Mouse (Mus musculus) midbrain, embryonic 12.5 days (tissue): ENCODE results near the gene Snip1. TPM values are rescaled to one million over a fixed set of nuclear protein-coding genes. Genes with fewer than 3 reads are reported as not detected.

ENCODE experiments used
- ATAC-seq: fragments of 200-750 bp; cut with Nextera tagmentation; 2 replicates; pipeline ENCODE4 v1.8.0; 2017; ENCODE audit warnings: low read depth, moderate TSS enrichment, moderate library complexity; ENCODE audit not compliant: low FRiP score
- H3K27ac ChIP-seq: fragments of 300-500 bp; sonication (generic); replicated peaks from 2 replicates; pipeline ENCODE4 v1.5.1; 2016; ENCODE audit warnings: mild to moderate bottlenecking
- H3K27me3 ChIP-seq: fragments of 300-500 bp; sonication (generic); 2 replicates; pipeline ENCODE4 v1.6.1; 2016; ENCODE audit warnings: mild to moderate bottlenecking
- H3K36me3 ChIP-seq: fragments of 300-500 bp; sonication (generic); 2 replicates; pipeline ENCODE4 v1.6.1; 2016
- H3K4me1 ChIP-seq: fragments of 300-500 bp; sonication (generic); 2 replicates; pipeline ENCODE4 v1.6.1; 2016
- H3K4me2 ChIP-seq: fragments of 300-500 bp; sonication (generic); replicated peaks from 2 replicates; pipeline ENCODE4 v1.6.1; 2016; ENCODE audit warnings: mild to moderate bottlenecking, moderate library complexity
- H3K4me3 ChIP-seq: fragments of 300-500 bp; sonication (generic); 2 replicates; pipeline ENCODE4 v1.5.1; 2016; ENCODE audit warnings: mild to moderate bottlenecking
- H3K9ac ChIP-seq: fragments of 300-500 bp; sonication (generic); replicated peaks from 2 replicates; pipeline ENCODE4 v1.6.1; 2016; ENCODE audit warnings: mild to moderate bottlenecking, moderate library complexity
- H3K9me3 ChIP-seq: fragments of 300-500 bp; sonication (generic); 2 replicates; pipeline ENCODE4 v1.6.1; 2016; ENCODE audit warnings: mild to moderate bottlenecking
- WGBS: fragments of 180-500 bp; shearing (Covaris S2); methylation state at CpG from one replicate; pipeline ENCODE4 v1.1.7; 2016; 5-methylcytosine and 5-hydroxymethylcytosine counted together
- polyA plus RNA-seq: library from polyadenylated mRNA; unstranded; fragments of >200 nt; fragmentation: Nextera tagmentation; extraction: Ambion mirVana; gene quantifications from 2 replicates; pipeline ENCODE4 v1.2.1, GENCODE M21; 2016

The Snip1 gene
- polyA plus RNA-seq, 1 experiment from 2014 or later: 36.0 TPM

DNA sequence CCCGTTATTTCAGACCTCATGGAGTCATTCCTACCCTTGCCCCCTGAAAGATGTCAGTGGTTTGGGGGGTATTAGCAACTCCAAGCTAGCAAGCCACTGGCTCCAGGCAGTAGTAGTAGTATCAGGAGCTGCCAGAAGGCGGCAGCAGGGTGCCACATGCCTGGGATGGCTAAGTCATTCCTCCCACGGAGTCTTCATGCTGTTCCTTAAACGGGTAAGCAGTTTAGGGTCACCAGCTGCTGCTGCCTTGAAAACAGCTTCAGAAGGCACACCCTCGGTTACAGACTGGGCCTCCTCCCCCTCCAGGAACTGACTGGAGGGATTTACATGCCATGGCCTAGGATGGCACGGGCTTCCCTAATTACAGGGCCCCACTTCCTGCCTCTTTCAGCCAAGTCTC lies 48.2 kb downstream of the Snip1 start:
- no peak overlapping the region for H3K4me3 ChIP-seq
- 9% methylated on average over 6 of the region's 6 CpGs for WGBS
- H3K27ac ChIP-seq: no peak overlapping the region
- H3K9me3 ChIP-seq: no peaks in the 10 kb centered on the region
- peaks cover 8% of the 10 kb centered on the region; the same call in 1 of the 2 replicates for H3K4me1 ChIP-seq
- H3K9ac ChIP-seq: no peak overlapping the region
- H3K4me2 ChIP-seq: no peak overlapping the region
- ATAC-seq: peak; percentile 47; the same call in 1 of the 2 replicates
- H3K36me3 ChIP-seq: peaks cover 7% of the 10 kb centered on the region; the same call in 1 of the 2 replicates
- H3K27me3 ChIP-seq: no peaks in the 10 kb centered on the region

DNA sequence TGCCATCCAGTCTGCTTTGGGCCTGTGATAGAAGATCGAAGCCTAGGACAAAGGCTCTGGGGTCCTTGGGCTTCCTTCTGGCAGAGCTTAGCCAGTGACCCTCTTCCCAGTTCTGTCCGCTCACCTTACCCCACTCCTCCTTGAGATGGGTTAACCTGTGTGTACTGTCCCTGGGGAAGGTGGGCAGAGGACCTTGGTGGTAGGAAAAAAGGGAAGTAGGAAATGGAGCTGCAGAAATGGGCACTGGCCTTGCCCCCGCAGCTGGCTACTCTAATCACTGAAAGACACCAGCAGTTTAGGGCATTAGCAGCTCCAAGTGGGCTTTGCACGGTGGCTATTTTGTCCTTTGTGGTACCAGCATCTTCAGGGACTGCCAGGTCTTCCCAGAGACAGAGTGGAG lies 48.6 kb downstream of the Snip1 start:
- Histone ChIP-seq H3K4me1 (peaks cover 8% of the 10 kb centered on the region; the same call in 1 of the 2 replicates), H3K4me2 (no peak overlapping the region), H3K9ac (no peak overlapping the region), H3K27me3 (no peaks in the 10 kb centered on the region), H3K36me3 (peaks cover 5% of the 10 kb centered on the region; the same call in 1 of the 2 replicates), H3K4me3 (no peak overlapping the region), H3K27ac (no peak overlapping the region), H3K9me3 (no peaks in the 10 kb centered on the region)
- 81% methylated on average over 4 of the region's 4 CpGs for WGBS
- ATAC-seq: no peak

DNA sequence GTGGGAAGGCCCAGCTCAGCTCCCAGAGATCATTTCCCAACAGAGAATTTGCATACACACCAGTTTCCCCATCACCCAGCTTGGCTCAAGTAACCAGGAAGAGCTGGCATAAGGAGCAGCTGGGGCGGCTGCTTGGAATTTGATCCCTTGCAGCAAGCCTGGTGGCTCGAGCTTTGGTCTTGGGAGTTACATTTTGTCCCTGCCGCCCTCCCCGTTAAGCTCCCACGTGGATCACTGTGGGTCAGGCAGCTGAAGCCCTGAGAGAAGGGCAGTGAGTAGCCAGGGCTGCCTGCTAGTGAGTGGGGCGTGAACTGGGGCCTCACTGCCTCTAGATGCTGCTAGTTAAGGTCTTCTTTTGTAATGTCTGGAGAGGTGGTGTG lies 49.2 kb downstream of the Snip1 start:
- 47% methylated on average over 6 of the region's 6 CpGs for WGBS
- H3K9me3 ChIP-seq: no peaks in the 10 kb centered on the region
- no peak overlapping the region for H3K9ac ChIP-seq
- H3K27me3 ChIP-seq: no peaks in the 10 kb centered on the region
- H3K4me2 ChIP-seq: no peak overlapping the region
- H3K4me1 ChIP-seq: peaks cover 8% of the 10 kb centered on the region; the same call in 1 of the 2 replicates
- no peak overlapping the region for H3K27ac ChIP-seq
- H3K36me3 ChIP-seq: no peaks in the 10 kb centered on the region
- H3K4me3 ChIP-seq: no peak overlapping the region
- no peak for ATAC-seq

DNA sequence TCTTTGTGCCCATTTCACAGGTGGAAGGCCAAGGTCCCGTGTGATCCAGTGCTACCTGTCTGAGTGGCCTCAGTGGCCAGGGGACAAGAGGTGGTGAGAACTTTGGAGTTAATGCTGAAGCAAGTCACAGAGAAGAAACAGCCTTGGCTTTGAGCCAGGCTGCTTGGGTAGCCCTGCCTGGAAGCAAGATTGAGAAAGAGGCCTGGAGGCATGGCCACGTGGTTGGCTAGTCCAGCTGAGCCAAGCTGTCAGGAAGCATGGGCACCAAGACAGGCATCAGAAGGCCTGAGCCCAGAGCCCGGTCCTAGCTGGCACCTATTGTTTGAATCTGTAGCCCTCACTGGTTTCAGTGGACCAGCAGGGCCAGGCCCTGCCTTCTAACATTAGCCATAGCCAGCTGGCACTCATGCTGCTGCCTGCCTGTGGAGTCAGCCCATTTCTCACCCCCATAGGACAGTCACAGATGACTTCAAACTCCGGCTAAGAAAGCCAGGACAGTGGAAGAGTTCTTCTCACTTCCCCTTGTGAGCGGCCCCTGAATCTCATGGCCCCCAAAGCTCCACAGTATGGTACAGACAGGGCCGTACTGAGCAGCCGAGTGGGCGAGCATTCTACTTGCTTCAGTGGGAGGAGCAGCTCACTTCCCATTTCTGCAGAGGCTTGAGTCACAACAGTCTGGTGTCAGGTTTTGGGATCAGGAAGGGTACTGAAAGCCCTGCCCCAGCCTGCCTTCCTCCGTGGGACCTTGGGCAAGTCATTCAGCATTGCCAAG lies 49.8 kb downstream of the Snip1 start:
- no peaks in the 10 kb centered on the region for H3K36me3 ChIP-seq
- no peak overlapping the region for H3K27ac ChIP-seq
- H3K27me3 ChIP-seq: no peaks in the 10 kb centered on the region
- no peaks in the 10 kb centered on the region for H3K9me3 ChIP-seq
- 83% methylated on average over 9 of the region's 9 CpGs for WGBS
- no peak for ATAC-seq
- no peak overlapping the region for H3K4me2 ChIP-seq
- peaks cover 8% of the 10 kb centered on the region; the same call in 1 of the 2 replicates for H3K4me1 ChIP-seq
- H3K4me3 ChIP-seq: no peak overlapping the region
- no peak overlapping the region for H3K9ac ChIP-seq

DNA sequence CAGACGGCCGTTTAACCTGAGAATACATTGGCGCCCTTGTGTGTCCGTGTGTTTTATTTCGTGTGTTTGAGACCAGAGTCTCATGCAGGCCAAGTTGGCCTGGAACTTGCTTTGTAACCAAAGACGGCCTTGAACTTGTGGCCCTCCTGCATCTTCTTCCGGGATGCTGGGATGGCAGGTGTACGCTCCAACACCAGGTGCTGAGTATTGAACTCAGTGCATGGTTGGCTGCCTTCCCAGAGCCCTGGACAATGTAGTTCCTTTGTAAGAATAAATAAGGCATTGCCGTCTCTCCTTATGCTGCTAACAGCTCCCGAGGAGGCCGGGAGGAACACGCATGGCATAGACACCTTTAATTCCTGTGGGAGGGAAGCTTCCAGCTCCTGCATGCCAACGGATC lies 50.5 kb downstream of the Snip1 start:
- no peak overlapping the region for H3K9ac ChIP-seq
- no peak overlapping the region for H3K4me3 ChIP-seq
- H3K27me3 ChIP-seq: no peaks in the 10 kb centered on the region
- no peaks in the 10 kb centered on the region for H3K36me3 ChIP-seq
- no peak overlapping the region for H3K4me2 ChIP-seq
- H3K27ac ChIP-seq: no peak overlapping the region
- no peak for ATAC-seq
- WGBS: 86% methylated on average over 13 of the region's 13 CpGs
- no peaks in the 10 kb centered on the region for H3K9me3 ChIP-seq
- H3K4me1 ChIP-seq: peaks cover 8% of the 10 kb centered on the region; the same call in 1 of the 2 replicates

GRCm38 (mm10) chr4:125117902-125118320 lies 51.4 kb downstream of the Snip1 start:
- Histone ChIP-seq H3K27me3 (no peaks in the 10 kb centered on the region; the same call in 1 of the 2 replicates), H3K36me3 (no peaks in the 10 kb centered on the region), H3K4me3 (no peak overlapping the region), H3K9me3 (no peaks in the 10 kb centered on the region), H3K27ac (no peak overlapping the region), H3K4me1 (peaks cover 14% of the 10 kb centered on the region), H3K4me2 (no peak overlapping the region), H3K9ac (no peak overlapping the region)
- 88% methylated on average over 7 of the region's 7 CpGs for WGBS
- ATAC-seq: no peak

DNA sequence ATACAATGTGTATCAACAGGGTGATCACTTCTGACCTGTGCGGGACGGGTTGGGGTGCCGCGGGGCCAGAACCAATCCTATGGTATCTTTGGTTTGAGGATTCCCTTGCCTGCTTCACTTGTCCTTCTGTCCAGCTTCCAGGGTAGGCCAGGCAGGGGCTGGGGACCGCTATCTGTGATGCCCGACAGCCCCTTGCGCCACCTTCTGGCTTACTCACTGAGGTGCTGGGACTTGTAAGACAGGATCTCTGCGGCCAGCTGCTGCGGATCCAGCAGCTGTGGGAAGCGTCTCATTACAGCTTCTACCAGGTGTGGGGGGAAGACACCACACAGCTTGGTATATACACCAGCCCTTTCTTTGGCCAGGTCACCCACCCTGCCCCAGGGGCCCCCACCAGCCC lies 52.6 kb downstream of the Snip1 start:
- no peak overlapping the region for H3K9ac ChIP-seq
- no peak for ATAC-seq
- no peak overlapping the region for H3K4me3 ChIP-seq
- peaks cover 4% of the 10 kb centered on the region; the same call in 1 of the 2 replicates for H3K27me3 ChIP-seq
- H3K4me2 ChIP-seq: no peak overlapping the region
- no peaks in the 10 kb centered on the region for H3K36me3 ChIP-seq
- H3K9me3 ChIP-seq: no peaks in the 10 kb centered on the region
- no peak overlapping the region for H3K27ac ChIP-seq
- peaks cover 16% of the 10 kb centered on the region for H3K4me1 ChIP-seq
- WGBS: 29% methylated on average over 10 of the region's 10 CpGs

DNA sequence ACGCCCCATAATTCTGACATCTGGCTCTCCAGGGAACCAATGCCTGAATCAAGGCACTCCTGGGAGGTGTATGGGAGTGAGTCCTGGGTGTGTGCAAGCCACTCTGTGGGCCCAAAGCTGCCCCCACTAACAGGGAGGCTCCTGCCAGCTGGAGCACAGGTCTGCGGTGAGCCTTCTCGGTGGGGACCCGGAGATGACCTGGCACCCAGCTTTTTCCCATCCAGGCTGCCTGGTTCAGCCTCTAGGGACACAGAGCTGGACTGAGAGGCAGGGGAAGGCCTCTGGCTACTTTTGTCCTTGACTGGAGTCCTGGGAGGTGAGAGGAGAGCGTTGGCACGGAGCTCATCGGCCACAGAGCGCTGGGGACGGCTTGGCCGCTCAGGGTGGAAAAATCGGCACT lies 53.2 kb downstream of the Snip1 start:
- H3K27ac ChIP-seq: no peak overlapping the region
- H3K36me3 ChIP-seq: no peaks in the 10 kb centered on the region
- 92% methylated on average over 11 of the region's 11 CpGs for WGBS
- H3K4me1 ChIP-seq: peaks cover 15% of the 10 kb centered on the region
- H3K4me2 ChIP-seq: no peak overlapping the region
- no peak overlapping the region for H3K4me3 ChIP-seq
- ATAC-seq: no peak
- H3K27me3 ChIP-seq: peaks cover 10% of the 10 kb centered on the region; the same call in 1 of the 2 replicates
- H3K9ac ChIP-seq: no peak overlapping the region
- no peaks in the 10 kb centered on the region for H3K9me3 ChIP-seq

- H3K36me3 ChIP-seq: no peaks in the 10 kb centered on the region
- H3K4me1 ChIP-seq: peaks cover 13% of the 10 kb centered on the region
- 22% methylated on average over 16 of the region's 16 CpGs for WGBS
- no peak for ATAC-seq
- H3K27me3 ChIP-seq: peaks cover 23% of the 10 kb centered on the region
- H3K9me3 ChIP-seq: no peaks in the 10 kb centered on the region
- H3K4me3 ChIP-seq: no peak overlapping the region
- 0 out of 2 replicates have a peak overlapping the region, but pooled peaks have one; percentile 1 for H3K9ac ChIP-seq
- H3K4me2 ChIP-seq: no peak overlapping the region
- no peak overlapping the region for H3K27ac ChIP-seq
Measured at GRCm38 (mm10) chr4:125122431-125123278, 56.2 kb downstream of the Snip1 start.

- Histone ChIP-seq H3K9me3 (no peaks in the 10 kb centered on the region), H3K27ac (no peak overlapping the region), H3K9ac (no peak overlapping the region), H3K27me3 (peaks cover 29% of the 10 kb centered on the region), H3K4me1 (peaks cover 19% of the 10 kb centered on the region), H3K36me3 (no peaks in the 10 kb centered on the region), H3K4me2 (no peak overlapping the region), H3K4me3 (no peak overlapping the region)
- WGBS: 70% methylated on average over 7 of the region's 7 CpGs
- ATAC-seq: no peak
Measured at GRCm38 (mm10) chr4:125123279-125123671, 56.8 kb downstream of the Snip1 start.
